Mouse (Mus musculus) left cerebral cortex, postnatal 4 days (tissue): ENCODE data around the gene Gnb2. TPM values are rescaled to one million over a fixed set of nuclear protein-coding genes. Genes with fewer than 3 reads are reported as not detected.

Experiments
- DNase-seq: peaks from one replicate; pipeline ENCODE4 v3.0.0-alpha.2; 2022
- intact Hi-C: fragments of 180-260 bp; cut with DNase I; formaldehyde crosslinking; loops from one replicate; pipeline ENCODE4 v1.15.1; 2025
- total RNA-seq, 2 experiments: library from RNA; stranded (reverse); gene quantifications; 2 replicates each; pipeline ENCODE4 v1.2.3; 2021

Gene Gnb2
- total RNA-seq, 2 experiments from 2014 or later, result 1,140 to 1,206 TPM

DNA sequence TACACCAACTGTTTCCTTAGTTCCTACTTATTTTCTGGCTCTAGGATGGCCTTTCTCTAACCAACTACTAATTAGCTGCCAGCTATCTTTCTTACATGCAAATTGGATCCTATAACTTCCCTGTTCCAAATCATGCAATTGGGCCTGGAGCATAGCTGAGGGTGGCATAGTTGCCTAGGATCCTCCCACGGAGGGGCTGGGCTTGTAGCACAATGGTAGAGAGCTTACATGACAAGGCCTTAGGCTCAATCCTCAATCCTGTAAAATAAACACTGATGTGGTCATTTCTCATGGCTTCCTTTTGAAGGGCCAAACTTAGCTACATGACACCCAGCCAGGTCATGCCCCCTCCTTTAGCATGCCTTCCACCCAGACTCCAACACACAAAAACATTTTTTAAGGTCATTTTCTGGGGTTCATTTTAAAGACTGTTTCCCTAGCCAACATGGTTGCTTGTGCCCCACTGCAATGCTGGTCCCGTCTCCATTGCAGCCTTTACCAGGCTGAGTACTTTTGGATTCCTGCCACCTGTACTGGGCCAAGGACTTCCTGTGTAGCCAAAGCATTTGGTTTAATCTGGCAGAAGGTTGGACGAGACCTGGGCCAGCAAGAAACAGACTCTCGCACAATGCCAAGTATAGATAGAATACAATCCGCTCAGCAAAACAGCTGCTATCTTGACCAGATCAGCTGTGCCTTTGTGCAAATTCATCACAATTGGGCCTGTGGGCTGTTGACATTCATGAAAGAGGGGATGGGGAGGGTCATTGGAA lies 8.6 kb upstream of the Gnb2 start:
- peak; percentile 81 for DNase-seq
- intact Hi-C loops, result no loop called here

DNA sequence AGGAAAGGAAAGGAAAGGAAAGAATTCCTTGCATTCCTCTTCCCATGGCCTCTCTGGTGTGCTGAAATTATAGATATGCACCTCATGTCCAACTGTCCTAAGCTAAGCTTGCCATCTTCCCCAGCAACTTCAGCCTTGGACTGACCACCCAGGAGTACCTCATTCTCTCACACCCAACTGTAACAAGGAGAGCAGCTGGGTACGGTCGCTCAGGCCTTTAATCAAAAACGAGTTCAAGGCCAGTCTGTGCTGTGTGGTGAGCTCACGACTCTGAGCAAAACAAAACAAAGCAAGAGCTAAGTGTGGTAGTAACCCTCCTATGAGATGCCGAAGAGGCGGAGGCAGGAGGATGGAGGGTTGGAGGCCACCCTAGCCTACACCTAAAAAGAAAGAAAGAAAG lies 7.7 kb upstream of the Gnb2 start:
- intact Hi-C loops, result no loop called here

DNA sequence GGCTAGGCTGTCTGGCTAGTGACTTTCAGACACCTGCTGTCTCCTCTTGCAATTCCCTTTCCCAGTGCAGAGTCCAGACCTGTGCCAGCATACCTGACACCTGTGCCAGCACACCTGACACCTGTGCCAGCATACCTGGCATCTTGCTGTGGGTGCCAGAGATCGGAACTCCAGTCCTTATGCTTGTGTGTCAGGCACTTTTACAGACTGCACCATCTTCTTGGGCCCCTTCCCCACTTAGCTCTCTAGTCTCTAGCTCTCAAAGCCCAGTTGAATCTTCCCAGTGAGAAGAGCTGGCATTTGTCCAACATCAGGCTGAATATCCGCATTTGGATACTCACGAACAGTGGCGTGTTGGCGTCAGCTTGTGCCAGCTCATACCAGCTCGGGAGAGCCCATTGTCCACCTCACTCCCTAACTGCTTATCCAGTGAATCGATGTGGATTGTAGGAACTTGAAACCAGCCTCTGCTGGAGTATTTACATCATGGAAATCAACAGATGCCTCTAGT lies 6.0 kb upstream of the Gnb2 start:
- intact Hi-C loops, result no loop called here
- DNase-seq, result peak; percentile 73

More for the DNA sequence above, 7.7 kb upstream of the Gnb2 start:
- no peak for DNase-seq

DNA sequence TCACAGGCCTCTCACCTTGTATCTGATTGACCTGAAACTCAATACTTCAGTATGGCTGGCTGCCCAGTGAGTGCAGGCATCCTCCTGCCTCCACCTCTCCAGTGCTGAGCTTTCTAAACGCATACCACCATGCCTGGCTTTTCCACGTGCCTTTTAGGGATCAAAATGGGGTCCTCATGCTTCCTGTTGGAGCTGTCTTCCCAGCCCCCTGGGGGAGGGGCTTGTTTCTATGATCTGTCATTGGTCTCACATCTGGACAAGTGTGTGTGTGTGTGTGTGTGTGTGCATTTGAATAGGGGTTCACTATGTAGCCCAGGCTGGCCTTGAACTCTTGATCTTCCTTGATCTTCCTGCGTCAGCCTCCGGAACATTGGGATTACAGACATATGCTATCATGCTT lies 4.2 kb upstream of the Gnb2 start:
- intact Hi-C loops, result no loop called here

DNA sequence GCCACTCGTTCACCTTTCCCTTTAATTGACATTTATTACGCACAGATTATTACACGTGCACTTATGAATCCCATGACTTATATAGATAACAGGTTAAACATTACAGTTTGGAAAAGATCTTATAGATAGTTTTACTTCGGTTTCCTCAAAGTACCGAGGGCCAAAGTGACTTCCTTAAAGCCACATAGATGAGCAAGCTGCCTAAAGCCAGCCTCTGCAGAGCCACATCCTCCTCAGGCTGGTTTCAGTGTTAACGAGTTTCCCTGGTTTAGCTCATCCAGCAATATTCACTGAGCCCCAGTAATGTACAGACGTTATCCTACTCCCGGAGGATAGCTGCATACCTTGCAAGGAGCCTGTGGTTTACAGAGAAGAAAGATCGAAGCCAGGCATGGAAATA lies 2.0 kb upstream of the Gnb2 start:
- intact Hi-C loops, result no loop called here
- no peak for DNase-seq

More for the DNA sequence above, 4.2 kb upstream of the Gnb2 start:
- DNase-seq, result no peak

DNA sequence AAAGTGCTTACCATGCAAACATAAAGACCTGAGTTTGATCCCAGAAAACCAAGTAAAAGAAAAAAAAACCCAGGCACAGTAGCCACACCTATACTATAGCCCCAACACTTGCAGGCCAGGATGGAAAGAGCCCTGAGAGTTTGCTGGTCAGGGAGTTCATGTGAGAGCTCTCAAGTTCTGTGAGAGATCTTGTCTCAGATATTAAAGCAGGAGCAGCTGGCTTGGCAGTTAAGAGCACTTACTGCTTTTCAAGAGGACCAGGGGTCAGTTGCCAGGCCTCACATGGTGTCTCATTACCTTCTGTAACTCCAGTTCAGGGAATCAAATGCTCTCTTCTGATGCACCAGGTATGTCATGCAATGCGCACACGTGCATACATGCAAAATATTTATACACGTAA lies 1.5 kb upstream of the Gnb2 start:
- intact Hi-C loops, result loop anchor here (5.0 kb wide), 1 partner anchor 43 kb away; no protein-coding TSS in a partner anchor
- DNase-seq, result no peak

DNA sequence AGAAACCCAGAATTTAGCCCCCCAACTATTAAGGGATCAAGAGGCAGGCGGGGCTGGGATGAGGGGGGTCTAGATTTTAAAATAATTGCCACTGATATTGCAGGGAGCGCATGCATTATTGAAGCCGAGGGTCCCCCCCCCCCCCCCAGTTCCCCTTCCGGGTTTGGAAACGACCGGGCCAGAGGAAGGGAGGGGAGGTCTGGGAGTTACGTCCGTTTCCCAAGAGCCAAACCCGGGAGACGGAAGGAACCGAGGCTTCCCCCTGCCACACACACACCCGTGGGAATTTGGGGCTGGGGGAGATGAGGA lies 548 bp downstream of the Gnb2 start:
- intact Hi-C loops, result loop anchor here (5.0 kb wide), 1 partner anchor 45 kb away; no protein-coding TSS in a partner anchor
- DNase-seq, result no peak

DNA sequence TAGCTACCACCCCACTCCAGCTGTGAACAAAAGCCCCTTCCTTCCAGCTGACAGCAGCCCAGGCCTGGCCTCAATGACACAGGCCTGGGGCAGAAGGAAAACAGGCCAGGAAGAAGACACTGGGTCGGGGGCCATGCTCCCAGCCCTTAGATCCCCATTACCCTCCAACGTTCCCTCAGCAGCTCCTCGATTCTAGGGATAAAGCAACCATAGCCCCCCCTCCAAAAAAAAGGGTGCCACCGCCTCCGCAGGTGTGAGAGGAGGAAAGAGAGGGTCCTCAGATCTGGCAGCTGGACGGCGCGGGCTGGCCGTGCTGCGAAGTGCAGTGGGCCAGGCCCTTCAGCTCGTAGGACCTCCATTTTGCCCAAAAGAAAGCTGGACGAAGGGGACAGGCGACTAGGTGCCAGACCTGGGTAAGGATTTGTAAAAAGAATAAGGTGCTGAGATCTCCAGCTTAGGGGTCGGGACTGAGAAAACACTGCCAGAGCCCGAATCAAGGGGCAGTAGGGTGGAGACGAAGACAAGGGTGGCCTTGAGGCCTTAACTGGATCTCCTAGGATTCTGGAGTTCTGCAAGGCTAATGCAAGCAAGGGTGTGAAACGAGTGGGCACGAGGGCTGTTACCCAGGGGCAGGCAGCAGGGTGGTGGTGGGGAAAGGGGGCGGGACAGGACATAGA lies 1.0 kb downstream of the Gnb2 start:
- DNase-seq, result no peak
- intact Hi-C loops, result loop anchor here (5.0 kb wide), 1 partner anchor 45 kb away; no protein-coding TSS in a partner anchor

DNA sequence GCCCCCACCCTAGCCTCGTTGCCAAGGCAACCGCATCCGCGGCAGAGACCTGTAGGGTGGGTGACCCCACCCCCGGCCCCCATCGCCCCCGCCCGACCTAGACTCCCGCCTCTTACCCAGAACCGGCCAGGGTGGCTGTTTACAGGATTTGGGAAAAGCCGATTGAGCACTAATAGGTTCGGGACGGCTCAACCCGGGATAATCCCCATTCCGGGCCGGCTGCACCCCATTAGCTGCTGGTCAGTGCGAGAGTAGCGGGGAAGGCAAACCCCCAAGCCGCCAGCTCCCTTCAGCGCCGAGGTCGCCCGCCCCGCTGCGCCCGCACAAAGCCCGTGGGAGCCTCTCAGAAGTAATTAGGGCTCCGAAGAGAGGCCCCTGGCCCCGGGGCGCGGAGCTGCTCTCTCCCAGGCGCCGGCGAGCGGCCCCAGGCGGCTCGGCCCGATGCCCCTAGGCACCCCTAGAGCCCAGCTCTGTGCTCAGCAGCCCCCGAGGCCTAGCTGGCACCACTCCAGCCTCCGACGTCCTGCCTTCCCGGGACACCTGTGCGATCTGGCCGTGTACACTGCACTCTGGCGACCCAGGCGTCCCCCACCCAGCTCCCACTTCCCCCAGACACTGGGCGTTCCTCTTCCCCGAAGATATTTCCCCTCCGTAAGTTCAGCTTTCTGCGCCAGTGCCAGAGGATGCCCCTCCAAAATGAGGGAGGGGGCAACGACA lies 1.7 kb downstream of the Gnb2 start:
- intact Hi-C loops, result loop anchor here (5.0 kb wide), 1 partner anchor 46 kb away; no protein-coding TSS in a partner anchor
- peak; percentile 89 for DNase-seq

DNA sequence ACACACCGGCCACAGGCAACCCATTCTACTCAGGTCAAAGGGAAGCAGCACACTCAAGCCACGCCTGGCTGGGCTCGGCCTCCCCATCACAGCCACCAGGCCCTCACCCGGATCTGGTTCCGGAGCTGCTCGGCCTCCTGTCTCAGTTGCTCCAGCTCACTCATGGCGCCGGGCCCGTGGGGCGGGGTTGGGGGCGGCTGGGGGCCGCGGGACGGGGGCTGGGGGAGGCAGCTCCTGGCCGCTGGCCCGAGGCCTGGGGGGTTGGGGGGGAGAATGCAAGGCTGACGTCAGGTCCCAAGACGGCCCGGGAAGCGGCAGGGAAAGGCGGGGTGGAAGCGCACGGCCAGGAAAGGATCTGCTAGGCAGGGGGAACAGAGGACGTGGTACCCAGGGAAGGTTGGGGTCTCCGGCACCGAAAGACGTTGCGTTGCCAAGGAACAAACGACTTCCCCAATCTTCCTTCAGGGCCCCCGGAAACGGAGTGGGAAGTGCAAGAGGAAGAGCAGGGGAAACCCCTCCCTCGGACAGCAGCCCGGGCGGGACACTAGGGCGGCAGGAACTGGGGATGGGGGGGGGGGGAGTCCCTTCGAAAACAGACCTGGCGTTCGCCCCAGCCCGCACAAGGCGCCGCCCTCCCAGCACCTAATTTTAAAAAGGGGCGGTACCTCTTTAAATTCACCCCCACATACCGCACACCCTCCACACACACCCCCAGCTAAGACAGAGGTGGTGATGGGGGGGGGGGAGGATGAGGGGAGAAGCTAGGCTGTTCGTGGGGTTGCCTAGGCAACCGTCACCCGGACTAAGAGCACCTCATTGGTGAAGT lies 2.5 kb downstream of the Gnb2 start:
- intact Hi-C loops, result loop anchor here (5.0 kb wide), 1 partner anchor 46 kb away; no protein-coding TSS in a partner anchor
- DNase-seq, result peak; percentile 85

DNA sequence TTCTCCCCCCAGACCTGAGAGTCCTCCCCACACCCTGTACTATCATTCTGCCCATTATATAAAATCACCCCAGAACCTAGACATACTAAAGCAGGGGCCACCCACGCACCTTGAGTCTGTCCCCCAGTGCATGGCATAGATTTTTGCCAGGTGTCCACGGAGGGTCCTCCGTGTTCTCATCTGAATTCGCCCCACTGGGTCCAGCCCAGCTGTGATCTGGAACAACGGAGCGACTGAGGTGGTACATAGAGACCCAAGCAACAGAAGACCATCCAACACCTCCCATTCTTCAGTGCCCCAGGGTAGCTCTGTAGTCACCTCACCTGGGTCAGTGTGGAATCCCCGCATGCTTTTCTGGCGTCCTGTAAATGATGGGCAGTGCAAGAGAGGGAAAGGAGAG lies 3.2 kb downstream of the Gnb2 start:
- intact Hi-C loops, result loop anchor here (5.0 kb wide), 1 partner anchor 47 kb away; no protein-coding TSS in a partner anchor
- no peak for DNase-seq

DNA sequence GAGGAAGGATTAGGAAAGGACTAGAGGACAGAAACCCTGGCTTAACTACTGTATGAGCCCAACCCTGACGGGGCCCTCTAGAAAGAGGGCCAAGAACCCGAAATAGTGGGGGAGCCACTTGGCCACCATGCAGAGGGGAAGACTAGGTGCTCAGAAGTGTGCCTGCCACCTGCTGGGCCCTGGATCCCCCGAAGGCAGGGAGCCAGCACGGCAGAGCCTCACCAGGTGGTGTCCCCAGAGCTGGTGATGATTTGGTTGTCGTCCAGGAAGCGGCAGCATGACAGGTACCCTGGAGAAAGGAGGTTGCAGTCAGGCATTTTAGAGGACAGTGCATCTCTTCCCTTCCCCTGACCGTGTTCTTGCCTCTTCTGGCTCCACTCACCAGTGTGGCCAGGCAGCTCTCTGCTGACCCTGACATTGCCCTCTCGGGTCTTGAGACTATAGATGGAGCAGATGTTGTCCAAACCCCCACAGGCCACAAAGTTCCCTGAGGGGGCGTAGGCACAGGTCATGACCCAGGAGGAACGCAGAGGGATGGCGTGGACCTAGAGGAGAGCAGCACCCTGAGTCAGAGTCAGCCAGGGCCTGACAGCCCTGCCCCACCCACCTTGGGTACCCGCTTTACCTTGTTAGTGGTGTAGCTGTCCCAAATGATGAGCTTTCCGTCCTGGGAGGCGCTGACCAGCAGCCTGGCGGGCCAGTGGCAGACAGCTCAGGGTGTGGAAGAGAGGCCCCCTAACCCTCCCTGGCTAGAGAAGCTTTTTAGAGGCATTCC lies 3.9 kb downstream of the Gnb2 start:
- no peak for DNase-seq
- intact Hi-C loops, result no loop called here

DNA sequence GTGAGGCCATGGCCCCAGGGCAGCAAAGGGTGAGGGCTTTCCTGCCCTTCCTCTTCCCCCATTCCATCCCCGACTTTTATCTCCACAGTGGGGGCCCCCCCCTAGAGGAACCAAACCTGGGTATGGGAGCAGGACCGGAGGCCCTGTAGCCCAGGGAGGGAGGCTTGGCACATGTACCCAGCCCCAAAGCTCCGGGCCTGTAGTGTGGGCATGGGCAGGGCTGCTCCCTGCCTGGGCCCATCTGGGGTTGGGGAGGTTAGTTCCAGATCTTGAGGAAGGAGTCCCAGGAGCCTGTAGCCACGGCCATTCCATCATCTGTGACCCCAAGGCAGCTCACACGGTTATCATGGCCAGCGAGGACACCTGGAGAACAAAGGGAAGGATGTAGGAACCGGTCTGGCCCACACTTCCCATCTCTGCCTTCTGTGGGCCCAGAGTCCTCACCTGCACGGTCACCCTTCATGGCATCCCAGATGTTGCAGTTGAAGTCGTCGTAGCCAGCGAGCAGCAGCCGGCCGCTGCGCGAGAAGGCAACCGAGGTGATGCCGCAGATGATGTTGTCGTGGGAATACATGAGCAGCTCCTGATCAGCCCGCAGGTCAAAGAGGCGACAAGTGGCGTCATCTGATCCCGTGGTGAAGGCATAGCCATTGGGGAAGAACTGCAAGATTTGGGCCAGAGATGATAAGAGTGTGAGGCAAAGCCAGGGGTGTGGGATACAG lies 4.9 kb downstream of the Gnb2 start:
- intact Hi-C loops, result no loop called here
- no peak for DNase-seq

DNA sequence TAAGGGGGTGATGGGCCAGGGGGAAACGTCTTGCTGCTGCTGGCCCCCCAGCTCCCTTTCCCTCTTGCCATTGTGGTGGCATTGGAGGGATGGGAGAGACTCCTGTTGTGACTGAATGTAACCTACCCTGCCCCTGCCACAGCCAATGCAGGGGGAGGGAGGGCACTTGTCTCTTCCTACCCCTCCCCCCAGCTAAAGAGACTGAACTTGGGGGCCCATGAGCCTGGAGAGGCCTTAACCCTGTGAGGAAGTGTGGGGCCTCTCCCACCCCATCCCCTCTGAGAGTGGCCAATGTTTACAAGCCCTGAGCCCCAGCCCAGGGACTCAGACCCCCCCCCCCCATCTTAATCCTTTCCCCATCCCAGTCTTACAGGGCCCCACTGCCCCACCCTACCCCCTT lies 5.9 kb downstream of the Gnb2 start:
- intact Hi-C loops, result no loop called here
- no peak for DNase-seq

DNA sequence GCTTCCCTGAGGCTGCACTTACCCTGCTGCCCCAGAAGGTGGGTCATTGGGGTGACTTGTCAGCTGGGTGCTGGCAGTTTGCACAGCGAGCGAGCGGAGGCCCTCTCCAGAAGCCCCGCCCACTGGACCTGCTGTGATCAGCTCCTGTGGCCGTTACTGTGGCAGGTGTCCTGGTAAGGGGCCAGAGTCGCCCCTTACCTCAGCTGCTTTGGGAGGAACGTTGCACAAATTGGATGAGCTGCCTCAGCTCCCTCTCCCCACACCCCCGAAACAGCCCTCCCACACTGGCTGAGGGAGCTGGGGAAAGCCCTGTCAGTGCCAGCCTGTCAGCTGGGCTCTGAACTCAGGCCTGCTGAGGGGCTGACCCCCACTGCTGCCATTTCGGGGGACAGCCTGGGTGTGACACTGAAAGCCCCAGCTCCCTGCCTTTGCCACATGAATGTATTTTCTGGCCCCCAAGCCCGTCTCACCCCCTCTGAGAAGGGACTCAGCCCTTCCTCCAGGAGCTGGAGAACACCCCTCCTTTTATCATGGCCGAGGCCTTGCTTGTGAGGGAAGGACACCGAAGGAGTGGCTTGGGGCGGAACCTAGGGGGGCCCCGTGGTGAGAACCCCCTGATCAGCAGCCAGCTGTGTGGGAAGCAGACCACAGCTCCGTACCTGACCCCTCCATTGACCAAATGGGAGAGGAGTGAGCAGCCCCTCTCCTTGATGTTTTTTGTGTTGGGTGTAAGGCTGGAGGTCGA lies 6.9 kb downstream of the Gnb2 start:
- intact Hi-C loops, result no loop called here
- peak; percentile 79 for DNase-seq

DNA sequence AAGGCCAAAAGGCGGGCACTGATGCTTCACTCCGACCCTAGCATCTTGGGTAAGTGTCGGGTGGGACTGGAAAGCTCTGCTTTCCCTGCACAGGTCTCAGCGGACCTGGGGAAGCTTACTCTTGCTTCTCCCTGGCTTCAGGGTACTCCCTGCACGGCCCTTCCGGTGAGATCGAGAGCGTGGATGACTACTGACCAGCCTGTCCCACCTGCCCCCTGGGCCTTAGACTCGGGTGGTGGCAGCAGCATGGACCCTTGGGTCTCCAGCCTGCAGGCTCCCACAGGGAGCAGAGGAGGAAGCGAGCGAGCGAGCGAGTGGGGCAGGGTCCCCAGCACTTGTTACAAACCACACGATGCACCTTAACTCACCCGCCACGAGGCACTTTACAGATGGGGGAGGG lies 7.8 kb downstream of the Gnb2 start:
- DNase-seq, result no peak
- intact Hi-C loops, result no loop called here

DNA sequence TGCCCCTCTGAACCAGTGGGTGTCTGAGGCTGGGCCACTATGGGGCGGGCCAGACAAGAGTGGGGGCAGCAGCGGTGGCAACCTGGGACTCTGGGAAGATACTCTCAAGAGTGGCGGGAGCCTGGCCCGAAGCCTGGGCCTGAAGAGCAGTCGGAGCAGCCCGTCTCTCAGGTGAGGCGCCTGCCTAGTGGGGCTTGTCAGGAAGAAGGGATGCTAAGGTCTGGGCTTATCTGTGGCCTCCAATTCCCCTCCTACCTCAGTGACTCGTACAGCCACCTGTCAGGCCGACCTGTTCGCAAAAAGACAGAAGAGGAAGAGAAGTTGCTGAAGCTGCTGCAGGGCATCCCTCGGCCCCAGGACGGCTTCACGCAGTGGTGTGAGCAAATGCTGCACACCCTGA lies 8.6 kb downstream of the Gnb2 start:
- DNase-seq, result no peak
- intact Hi-C loops, result no loop called here

DNA sequence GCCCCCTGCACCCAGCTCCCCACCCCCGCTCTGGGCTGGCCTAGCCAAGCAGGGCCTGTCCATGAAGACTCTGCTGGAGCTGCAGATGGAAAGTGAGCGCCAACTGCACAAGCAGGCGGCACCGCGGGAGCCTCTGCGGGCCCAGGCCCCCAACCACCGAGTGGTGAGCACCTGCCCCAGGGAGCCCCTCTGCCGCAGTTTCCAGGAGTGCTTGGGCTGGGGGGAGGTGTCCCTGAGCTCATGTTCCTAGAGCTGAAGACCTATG lies 9.1 kb downstream of the Gnb2 start:
- intact Hi-C loops, result no loop called here

More for the DNA sequence above, 9.1 kb downstream of the Gnb2 start:
- DNase-seq, result no peak
